Mouse (Mus musculus): Measurements from ENCODE around the gene Nek10.
"Not testable (repeated sequence)": the region's sequence is repeated elsewhere in the genome, so short reads cannot be mapped to it uniquely, and the experiment has no call there.

Nek10 gene

DNA sequence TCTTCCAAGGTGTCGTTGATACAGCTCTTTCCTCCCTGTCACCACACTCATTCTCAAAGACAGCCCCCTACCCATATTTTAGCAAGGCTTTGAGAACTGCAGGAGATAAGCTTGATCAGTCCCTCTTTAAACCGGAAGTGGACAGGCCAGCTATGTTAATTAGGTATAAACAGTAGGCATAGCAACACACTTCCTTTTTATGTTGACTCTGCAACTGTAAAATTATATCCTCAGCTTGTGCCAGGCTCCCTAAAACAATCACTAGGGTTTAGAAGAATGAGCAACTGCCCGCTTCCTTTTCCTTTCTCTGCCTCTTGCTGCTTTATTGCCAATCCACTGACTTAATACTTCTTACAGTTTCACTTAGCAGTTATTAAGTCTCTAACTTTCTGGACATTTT is 67.2 kb downstream of the Nek10 start:
- no peak for DNase-seq (ENCODE audit: low spot score in 2 of 2)

DNA sequence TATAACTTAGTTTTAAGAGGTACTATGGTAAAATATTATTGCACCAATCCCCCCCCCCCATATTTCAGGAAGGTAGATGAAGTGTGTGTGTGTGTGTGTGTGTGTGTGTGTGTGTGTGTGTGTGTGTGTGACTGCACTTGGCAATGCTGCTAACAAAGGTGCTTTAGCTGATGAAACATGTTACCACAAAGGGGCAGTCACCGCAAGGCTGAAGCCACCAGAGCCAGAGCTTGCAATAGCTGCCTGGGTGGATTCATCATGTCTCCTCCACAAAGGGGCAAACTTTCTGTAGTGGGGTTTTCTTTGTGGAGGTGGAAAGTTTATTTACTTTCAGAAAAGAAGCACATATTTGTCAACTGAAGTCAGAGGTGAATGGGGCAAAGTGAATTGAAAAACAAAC is 67.9 kb downstream of the Nek10 start:
- DNase-seq (ENCODE audit: low spot score in 2 of 2): no peak

- DNase-seq (ENCODE audit: low spot score in 2 of 2): no peak
These were observed 68.5 kb downstream of the Nek10 start for GRCm38 (mm10) chr14:14871700-14872099.

- DNase-seq (ENCODE audit: low spot score in 2 of 2): no peak
These were observed 90.9 kb downstream of the Nek10 start for GRCm38 (mm10) chr14:14893932-14894652.

DNA sequence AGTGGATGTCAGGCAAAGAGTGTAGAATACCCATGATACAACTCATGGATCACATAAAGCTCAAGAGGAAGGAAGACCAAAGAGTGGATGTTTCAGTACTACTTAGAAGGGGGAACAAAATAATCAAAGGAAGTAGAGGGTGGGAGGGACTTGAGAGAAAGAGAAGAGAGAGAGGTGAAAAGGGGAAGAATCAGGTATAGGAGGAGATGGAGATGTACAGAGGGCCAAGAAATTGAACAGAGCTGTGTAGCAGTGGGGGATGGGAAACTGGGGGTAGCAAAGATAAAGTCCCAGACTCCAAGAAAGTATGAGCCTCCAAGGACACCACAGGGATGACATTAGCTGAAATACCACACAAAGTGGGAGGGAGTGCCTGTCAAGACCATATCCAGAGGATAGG is 91.6 kb downstream of the Nek10 start:
- no peak for DNase-seq (ENCODE audit: low spot score in 2 of 2)

GRCm38 (mm10) chr14:14895363-14895762 is 92.1 kb downstream of the Nek10 start:
- DNase-seq (ENCODE audit: low spot score in 2 of 2): no peak

DNA sequence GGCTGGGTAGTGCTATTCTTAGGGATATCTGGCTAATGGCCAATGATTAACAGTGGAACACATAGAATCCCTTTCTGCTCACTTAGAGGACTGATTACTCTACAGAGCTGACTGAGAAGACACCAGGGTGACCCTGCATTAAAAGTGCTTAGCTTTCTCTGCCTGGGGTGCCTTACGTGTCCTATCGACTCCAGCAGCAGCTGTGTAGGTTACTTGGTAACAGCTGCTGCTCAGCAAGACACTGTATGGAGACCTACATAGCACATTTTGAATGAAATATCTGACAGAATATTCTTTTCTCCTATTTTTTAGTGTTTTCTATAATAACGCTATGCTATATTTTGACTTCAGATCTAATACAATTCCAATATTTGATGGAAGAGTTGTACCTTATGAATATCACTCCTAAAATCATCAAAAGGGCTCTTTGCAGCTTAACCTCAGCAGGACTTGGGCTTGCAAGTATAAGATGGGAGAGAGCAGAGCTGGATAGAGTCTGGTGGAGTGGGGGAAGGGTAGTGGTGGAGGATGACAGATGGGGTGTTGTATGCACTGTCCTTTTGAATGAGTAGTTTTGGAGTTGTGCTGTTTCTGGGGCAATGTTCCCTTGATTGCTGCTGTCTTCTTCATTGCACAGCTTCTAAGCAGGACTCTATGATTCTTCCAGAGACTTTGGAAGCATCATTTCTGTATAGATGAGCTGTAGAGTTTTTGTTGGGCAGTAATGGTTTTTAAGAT is 93.4 kb downstream of the Nek10 start:
- DNase-seq (ENCODE audit: low spot score in 2 of 2): no peak

- peak; percentile 29 to 70 for DNase-seq (ENCODE audit: low spot score in 2 of 2)
These were observed 101.7 kb downstream of the Nek10 start for GRCm38 (mm10) chr14:14904750-14905529.

- peak in 1 of 2 experiments; percentile 5 for DNase-seq (ENCODE audit: low spot score in 2 of 2)
These were observed 102.3 kb downstream of the Nek10 start for GRCm38 (mm10) chr14:14905530-14905852.

DNA sequence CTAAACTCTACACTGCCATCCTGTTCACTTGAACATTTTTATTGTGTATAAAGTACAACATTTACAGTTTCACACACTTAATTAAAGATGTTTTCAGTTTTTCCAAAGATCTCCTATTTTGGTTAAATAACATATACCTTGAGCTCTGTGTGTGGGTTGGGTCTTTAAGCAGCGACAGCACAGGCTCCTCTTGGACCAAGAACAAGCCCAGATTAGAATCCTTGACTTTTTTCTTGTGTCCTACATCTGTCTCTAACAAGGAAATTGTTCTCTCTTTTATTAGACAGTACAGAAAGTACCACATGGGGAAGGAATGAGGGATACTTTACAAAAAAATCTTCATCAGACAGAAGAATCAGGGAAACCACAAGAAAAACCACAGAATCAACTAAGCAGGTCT is 122.4 kb downstream of the Nek10 start:
- no peak for DNase-seq (ENCODE audit: low spot score in 2 of 2)

GRCm38 (mm10) chr14:14927559-14927958 is 124.3 kb downstream of the Nek10 start:
- DNase-seq (ENCODE audit: low spot score in 2 of 2): no peak

GRCm38 (mm10) chr14:14934977-14935376 is 131.8 kb downstream of the Nek10 start:
- no peak for DNase-seq (ENCODE audit: low spot score in 2 of 2)

GRCm38 (mm10) chr14:14945930-14946329 is 142.7 kb downstream of the Nek10 start:
- DNase-seq (ENCODE audit: low spot score in 2 of 2): no peak

- no peak for DNase-seq (ENCODE audit: low spot score in 2 of 2)
These were observed 145.8 kb downstream of the Nek10 start for GRCm38 (mm10) chr14:14949023-14949422.

DNA sequence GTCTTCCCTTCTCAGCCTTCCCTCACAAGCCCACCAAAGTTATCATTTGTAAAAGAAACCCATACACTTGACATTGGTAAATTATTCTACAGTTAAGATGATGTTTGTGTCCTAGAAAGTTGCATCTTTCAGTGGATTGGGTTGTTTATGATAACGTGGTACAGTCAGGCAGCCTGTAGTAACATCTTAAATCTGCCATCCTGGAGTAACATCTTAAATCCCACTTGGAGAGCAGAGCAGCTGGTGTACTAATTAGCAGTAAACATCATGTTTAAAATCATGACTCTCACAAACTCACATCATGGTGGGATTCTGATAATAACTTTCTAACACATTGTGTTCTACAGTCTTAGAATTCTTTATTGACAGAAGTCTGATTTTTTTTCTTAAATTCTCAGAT is 148.6 kb downstream of the Nek10 start:
- no peak for DNase-seq (ENCODE audit: low spot score in 2 of 2)

DNA sequence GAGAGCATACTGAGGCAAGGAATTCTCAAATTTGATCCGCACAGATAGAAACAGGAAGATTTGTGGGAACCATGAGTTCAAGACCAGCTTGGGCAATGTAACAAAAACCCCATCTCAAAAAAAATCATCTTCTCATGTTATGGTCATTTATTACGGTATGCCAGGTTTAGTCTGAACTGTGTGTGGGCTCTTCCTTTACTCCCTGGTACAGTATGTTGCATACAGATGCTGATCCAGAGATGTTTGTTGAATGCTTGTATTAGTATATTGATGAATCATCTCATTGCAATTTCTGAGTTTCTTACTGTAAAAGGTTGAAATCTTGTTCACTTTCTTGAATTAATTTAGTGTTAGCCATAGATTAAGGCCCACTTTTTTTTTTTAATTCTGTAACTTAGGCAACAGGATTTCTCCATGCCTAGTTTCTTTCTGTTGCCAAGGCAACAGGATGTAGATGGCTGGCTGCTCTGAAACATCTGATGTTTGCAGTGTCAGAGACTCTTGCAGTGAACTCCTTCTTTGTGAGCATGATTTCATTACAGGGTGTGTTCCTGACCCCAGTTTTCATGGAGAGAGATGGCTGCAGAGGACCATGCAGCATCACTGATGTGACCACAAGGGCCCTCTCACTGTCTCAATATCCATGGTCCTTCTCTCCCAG is 156.7 kb downstream of the Nek10 start:
- DNase-seq (ENCODE audit: low spot score in 2 of 2): no peak

GRCm38 (mm10) chr14:14960441-14960988 is 157.3 kb downstream of the Nek10 start:
- no peak for DNase-seq (ENCODE audit: low spot score in 2 of 2)

- DNase-seq (ENCODE audit: low spot score in 2 of 2): no peak
These were observed 167.4 kb downstream of the Nek10 start for GRCm38 (mm10) chr14:14970633-14971032.

- no peak for DNase-seq (ENCODE audit: low spot score in 2 of 2)
These were observed 167.8 kb downstream of the Nek10 start for GRCm38 (mm10) chr14:14971056-14971455.

DNA sequence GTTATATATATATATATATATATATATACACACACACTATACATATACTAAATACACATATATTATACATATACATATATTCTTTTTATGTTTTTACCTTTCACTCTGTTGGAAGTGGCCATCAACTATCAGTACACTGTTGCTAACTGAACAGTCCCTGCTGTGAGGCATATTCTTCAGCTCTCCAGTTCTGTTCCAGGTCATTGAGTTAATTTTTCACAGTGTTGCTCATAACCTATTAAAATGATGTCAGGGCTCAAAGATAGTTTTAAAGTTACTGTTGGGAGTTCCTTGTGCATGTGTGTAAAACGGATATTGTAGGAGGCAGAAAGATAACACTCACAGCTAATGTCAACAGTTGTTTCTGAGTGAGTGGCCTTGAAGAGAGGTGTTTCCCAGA is 170.9 kb downstream of the Nek10 start:
- no peak for DNase-seq (ENCODE audit: low spot score in 2 of 2)

DNA sequence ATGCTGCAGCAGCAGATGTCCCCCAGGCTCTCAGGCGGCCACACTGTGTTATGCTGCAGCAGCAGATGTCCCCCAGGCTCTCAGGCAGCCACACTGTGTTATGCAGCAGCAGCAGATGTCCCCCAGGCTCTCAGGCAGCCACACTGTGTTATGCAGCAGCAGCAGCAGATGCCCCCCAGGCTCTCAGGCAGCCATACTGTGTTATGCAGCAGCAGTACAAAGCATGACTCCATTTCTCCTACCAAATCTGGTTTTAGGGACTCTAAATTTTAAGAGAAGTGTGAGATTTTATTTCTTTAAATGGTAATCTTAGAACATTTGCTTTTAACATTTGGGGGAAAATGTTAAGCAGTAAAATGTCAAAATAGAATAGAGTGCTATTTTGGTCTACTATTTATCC is 180.9 kb downstream of the Nek10 start:
- DNase-seq (ENCODE audit: low spot score in 2 of 2): not testable (repeated sequence)
